Mouse (Mus musculus) lung, adult 18-20 months (tissue): ENCODE measurements around the gene Rapgefl1.

ENCODE experiments used
- DNase-seq, 2 experiments: peaks; one replicate each; pipeline ENCODE4 v3.0.0; 2022; ENCODE audit warnings: mixed read lengths in 2 of 2

Rapgefl1 gene

DNA sequence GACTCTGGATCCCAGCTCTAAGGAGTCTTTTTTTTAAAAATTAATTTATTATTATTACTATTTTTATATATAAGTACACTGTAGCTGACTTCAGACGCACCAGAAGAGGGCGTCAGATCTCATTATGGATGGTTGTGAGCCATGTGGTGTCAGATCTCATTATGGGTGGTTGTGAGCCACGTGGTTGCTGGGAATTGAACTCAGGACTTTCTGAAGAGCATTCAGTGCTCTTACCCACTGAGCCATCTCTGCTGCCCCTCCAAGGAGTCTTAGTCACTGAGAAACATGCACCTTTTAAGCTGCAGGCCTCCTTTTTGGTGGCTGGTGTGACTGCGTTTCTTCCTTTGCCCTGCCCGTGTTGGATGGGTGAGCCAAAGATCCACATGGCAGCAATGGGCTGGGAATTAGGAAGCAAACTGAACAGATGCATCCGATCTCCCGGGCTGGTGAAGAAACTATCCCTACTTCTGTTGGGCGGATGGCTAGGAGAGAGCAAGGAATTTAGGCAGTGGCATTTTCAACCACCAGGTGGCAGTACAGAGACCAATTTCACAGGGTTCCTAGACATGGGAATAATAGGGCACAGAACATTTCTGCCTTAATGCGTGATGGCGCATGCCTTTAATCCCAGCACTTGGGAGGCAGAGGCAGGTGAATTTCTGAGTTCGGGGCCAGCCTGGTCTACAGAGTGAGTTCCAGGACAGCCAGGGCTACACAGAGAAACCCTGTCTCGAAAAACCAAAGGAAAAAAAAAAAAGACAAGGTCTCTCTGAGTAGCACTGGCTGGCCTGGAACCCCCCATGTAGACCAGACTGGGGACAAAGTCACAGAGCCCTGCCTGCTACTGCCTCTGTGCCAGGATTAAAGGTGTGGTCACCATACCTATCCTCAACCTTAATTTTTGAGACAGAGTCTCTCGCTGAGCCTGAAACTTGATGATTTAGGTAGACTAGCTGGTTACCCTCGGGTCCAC lies 22.5 kb downstream of the Rapgefl1 start:
- DNase-seq = peak; percentile 86 to 89

GRCm38 (mm10) chr11:98863028-98863750 lies 26.6 kb downstream of the Rapgefl1 start, which contains the start of gene Wipf2:
TSS of gene Wipf2 (plus strand) at chr11:98863638.
- peak; percentile 95 to 97 for DNase-seq

DNA sequence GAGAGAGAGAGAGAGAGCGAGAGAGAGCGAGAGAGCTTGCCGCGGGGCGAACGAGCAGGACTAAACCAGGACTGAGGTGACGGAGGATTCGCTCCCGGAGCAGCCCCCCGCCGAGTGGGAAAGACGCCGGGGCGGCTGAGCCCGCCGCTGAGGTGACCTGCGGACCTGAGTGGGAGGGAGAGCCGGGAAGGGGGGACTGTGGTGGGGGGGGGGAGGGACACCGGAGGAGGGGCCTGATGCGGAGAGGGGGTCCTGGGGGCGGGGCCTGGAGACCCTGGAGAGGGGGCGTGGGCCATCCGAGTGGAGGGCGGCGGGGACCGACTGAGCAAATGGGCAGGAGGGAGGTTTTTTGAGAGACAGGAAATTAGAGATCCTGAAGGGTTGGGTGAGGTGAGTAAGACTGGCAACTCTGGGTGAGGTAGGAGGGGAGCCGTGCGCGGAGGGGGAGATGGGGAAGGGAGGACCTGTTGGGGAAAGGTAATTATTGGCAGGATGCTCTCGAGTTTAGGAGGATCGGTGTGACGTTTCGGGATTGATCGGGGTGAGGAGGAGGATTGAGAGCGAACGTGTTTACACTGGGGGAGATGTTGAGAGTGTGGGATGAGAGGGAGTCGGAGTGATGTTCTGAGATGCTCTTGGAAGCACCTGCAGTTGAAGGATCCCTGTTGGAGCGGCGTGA lies 27.3 kb downstream of the Rapgefl1 start:
- peak in 1 of 2 experiments; percentile 67 for DNase-seq

DNA sequence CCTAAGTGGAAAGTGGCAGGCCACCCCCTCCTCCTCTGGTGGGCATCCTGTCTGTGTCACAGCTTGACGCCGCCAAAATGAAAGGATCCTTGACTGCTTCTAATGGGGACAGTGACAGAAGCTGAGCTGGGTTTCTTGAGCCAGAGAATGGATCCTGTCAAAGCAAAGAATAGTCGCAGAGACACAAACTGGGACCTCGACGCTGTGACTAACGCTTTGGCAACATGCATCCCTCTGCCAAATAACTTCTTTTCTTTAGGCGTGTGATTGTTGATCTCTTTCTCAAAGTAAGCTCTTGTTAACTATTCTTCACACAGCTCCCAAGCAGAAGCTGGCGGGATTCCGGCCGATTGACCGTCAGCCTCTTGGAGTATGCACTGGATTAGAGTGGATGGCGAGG lies 30.7 kb downstream of the Rapgefl1 start:
- DNase-seq = no peak

- DNase-seq = no peak
Observed at GRCm38 (mm10) chr11:98869906-98870305, 33.3 kb downstream of the Rapgefl1 start.

- DNase-seq = peak; percentile 48 to 70
Observed at GRCm38 (mm10) chr11:98870791-98871190, 34.2 kb downstream of the Rapgefl1 start.

DNA sequence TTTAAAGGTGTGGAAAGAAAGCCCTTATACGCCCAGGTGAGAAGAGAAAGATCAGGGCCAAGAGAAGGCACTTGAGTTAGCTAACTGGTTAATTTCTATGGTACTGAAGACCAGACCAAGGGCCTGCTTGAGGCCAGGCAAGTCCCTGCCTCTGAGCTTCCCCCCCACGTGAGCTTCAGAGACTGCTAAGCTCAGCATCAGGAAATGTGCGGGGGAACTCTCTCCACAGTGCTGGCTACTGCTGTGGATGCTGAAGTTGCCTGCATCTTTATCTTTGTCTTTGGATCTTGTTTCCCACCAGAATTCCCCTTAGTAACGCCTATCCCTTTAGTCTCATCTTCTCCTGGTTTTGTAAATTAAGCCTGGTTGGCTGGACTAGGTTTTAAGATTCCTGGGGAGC lies 34.8 kb downstream of the Rapgefl1 start:
- DNase-seq = no peak

DNA sequence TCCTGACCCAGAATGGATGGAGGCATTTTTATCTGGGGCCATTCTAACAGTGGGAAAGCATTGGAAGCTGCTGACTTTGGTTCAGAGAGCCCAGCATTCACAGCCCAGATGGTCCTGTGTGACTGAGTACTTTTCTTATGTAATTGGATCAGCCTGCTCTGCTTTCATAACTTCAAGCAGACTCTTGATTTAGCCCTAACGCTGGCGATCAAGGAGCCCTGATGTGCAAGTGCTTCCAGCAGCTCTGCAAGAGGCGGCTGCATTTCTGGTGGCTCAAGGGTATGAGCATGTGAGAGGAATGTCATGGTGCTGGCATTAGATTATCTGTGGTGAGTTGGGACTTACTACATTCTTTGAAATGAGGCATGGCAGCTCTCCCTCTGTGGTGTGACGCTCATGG lies 35.5 kb downstream of the Rapgefl1 start:
- DNase-seq = peak; percentile 54 to 74

- peak; percentile 93 to 96 for DNase-seq
Observed at GRCm38 (mm10) chr11:98873900-98874299, 37.3 kb downstream of the Rapgefl1 start.

DNA sequence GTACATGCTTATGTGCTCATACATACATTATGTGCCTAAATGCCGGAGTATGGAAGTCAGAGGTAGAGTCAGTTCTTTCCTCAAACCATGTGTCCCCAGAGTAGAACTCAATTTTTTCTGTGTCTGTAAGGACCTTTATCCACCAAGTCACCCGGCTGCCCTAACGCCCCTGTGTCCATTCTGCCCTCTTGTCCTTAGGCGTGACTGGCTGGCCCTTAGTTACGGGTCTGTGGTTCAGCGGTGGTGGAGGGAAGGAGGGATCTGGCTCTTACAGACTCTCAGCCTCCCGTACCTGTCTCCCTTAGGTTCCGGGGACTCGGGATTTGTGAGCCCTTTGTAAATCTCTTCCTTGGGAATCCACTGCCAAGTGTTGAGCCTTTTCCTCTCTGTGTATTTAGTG lies 40.4 kb downstream of the Rapgefl1 start:
- DNase-seq = no peak

DNA sequence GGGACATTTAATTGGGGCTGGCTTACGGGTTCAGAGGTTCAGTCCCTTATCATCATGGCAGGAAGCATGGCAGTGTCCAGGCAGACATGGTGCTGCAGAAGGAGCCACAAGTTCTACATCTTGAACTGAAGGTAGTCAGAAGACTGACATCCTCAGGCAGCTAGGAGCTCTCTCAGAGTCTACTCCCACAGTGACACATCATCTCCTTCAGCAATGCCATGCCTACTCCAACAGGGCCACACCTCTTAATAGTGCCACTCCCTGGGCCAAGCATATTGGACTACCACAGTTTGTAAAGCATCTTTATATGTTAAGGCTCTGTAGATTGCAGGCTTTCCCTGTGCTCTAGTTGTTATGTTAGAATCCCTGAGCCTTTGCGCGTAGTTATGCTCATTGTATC lies 51.1 kb downstream of the Rapgefl1 start:
- DNase-seq = no peak

- no peak for DNase-seq
Observed at GRCm38 (mm10) chr11:98889077-98889476, 52.5 kb downstream of the Rapgefl1 start.

GRCm38 (mm10) chr11:98889977-98890376 lies 53.4 kb downstream of the Rapgefl1 start:
- no peak for DNase-seq

DNA sequence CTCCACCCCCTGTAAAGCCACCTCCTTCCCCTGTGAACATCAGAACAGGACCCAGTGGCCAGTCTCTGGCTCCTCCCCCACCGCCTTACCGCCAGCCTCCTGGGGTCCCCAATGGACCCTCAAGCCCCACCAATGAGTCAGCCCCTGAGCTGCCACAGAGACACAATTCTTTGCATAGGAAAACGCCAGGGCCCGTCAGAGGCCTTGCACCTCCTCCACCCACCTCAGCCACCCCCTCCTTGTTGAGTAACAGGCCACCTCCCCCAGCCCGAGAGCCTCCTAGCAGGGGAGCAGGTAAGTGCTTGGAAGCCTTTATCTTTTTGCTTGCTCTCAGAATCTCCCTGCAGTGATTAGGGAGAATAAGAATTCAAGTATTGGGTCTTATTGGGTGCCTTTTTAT lies 55.8 kb downstream of the Rapgefl1 start:
- no peak for DNase-seq

DNA sequence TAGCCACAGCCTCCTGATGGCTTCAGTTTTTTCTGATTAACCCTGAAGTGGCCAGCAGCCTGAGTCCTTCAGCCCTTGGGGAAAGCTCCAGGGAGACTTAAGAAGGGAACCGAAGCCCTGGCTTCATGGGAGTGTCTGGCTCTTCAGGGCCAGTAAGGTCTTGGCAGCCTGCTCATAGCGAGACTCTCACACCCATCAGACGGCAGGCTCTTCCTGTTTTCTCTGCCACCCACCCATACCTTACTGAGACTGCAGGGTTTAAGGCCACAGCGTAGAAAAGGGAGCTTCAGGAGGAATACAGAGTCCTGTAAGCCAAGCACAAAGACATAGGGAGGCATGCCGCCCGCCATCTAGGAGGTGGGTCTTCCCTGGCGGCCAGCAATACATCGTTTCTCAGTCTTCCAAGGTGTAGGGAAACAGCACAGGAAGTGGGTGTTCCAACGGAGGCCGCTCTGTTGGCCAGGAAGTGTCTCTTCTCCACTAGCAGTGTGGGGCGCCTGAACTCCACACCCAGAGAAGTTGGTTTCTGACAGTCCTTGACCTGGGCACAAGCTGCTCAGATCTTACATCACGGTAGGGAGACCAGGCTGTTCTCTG lies 64.0 kb downstream of the Rapgefl1 start:
- DNase-seq = no peak

DNA sequence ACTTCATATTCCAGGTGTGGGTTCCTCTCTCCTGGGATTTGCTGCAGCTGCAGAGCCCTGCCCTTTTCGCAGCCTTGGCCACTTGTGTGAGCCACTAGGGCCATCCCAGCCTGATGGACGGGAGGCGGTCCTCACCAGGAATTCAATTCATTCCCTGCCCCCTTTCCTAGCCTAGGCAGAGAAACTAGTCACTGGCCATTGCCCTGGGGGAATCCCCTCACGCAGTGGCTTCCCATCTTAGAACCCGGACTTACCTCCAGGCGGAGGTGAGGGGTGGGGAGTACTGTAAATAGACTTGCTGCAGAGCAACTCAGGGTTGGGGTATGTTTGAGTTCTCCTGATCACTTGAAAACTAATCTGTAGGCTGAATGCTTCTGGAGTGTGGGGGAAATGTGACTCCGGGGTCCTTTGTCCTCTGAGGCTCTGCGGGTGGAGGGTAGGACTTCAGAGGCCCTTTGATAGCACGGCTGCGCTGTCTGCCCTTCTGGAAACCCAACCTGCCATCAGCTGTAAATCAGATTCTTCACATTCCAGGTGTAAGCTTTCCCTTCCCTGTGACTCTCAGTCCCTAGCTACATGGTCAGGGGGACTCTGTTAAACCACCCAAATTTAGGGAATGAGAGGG lies 66.1 kb downstream of the Rapgefl1 start:
- no peak for DNase-seq
